Mouse (Mus musculus): ENCODE measurements around the gene Rfx2.

DNA sequence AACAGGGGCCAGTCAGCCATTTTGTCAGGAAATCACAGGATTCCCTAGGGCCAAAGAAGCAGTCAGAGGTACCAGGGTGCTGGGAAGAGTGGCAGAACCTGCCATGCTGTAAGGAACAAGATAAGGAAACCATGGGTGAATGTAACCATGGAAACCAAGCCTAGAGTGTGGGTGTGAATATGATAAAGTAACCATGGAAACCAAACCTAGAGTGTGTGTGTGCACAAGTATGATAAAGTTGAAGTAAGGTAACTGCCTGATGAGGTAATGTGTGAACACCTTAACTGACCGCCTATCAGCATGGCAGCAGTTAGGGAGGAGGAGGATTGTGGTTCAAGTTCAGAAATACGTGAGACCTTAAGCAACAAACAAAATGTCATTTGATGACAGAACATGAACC lies 4.1 kb downstream of the Rfx2 start:
- TF ChIP-seq CTCF (IDR thresholded peaks at IDR 0.05; ENCODE audit: low read depth), result no peak
- peak; percentile 97 for TF ChIP-seq EP300 (IDR thresholded peaks at IDR 0.05; ENCODE audit: low read depth)
